Mouse (Mus musculus) left cerebral cortex, postnatal 25 days (tissue): ENCODE results near the gene Wdr11. TPM values are rescaled to one million over a fixed set of nuclear protein-coding genes. Genes with fewer than 3 reads are reported as not detected.

Experiments used
- DNase-seq, 2 experiments: peaks; one replicate each; pipeline ENCODE4 v3.0.0; 2022; ENCODE audit warnings: low spot score in 2 of 2, mixed read lengths in 1 of 2
- intact Hi-C: fragments of 180-260 bp; cut with DNase I; formaldehyde crosslinking; loops from one replicate; pipeline ENCODE4 v1.15.1; 2025
- total RNA-seq, 2 experiments: library from RNA; stranded (reverse); gene quantifications; 2 replicates each; pipeline ENCODE4 v1.2.3; 2021

Gene Wdr11
- 10 to 100 TPM; 41.1 to 41.9 TPM for total RNA-seq

DNA sequence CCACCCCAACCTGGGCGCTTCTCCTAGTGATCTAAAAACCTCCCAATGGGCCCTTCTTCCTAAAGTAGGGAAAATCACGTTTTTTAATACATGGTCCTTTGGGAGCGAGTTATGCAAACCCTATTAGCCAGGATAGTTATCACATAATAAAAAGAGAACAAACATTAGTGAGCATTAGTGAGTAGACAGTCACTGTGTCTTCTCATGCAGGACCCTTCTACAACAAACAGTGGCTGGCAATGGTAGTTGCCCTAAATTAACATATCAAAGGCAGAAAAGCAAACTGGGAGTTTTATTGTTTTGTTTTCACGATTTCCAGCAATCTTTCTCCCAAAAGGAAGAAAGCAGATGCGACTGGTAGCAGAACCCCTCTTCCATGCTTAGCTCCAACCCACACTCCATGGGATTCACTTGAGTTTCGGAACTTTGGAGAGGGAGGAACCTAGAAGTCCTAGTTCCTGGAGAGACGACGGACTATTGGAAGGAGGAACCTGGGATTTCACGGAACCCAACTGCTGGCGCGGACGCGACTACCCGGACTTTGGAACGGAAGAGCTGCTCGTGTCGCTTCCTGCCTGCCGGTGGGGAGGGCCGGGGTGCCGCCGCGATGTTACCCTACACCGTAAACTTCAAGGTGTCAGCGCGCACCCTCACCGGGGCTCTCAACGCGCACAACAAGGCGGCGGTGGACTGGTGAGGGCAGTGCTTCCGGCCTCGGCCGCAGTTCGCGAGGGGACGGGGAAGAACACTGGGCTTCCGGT is at the start of gene Wdr11:
Wdr11 (plus strand) TSS at position 493 of the 761 bp plus-strand sequence.
- peak; percentile 81 to 84 for DNase-seq
- intact Hi-C loops = loop anchor here (5.0 kb wide), 2 partner anchors 354 to 729 kb away; no protein-coding TSS in a partner anchor

- intact Hi-C loops = no loop called here
- no peak for DNase-seq
These were observed 24.1 kb upstream of the Wdr11 start for GRCm38 (mm10) chr7:129567541-129567940.

DNA sequence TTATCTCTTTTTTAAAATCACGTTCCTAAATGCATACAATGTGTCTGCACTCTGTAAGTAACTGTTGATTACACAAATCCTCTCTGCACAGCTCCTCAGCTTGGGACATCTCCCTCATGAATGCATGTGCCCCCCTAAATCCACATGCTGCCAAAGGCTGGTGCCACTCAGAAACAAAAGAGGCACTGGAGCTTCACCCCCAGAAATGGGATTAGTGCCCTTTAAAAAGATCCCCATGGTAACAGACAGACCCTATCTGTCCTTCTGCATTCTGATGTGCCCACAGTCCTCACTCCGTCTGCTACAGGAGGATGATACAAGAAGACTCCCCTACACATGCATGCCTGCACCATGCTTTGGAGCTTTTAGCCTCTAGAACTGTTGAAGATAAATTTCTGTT is 23.3 kb upstream of the Wdr11 start:
- no peak for DNase-seq
- intact Hi-C loops = no loop called here

GRCm38 (mm10) chr7:129574471-129574870 is 17.2 kb upstream of the Wdr11 start:
- no peak for DNase-seq
- intact Hi-C loops = no loop called here

DNA sequence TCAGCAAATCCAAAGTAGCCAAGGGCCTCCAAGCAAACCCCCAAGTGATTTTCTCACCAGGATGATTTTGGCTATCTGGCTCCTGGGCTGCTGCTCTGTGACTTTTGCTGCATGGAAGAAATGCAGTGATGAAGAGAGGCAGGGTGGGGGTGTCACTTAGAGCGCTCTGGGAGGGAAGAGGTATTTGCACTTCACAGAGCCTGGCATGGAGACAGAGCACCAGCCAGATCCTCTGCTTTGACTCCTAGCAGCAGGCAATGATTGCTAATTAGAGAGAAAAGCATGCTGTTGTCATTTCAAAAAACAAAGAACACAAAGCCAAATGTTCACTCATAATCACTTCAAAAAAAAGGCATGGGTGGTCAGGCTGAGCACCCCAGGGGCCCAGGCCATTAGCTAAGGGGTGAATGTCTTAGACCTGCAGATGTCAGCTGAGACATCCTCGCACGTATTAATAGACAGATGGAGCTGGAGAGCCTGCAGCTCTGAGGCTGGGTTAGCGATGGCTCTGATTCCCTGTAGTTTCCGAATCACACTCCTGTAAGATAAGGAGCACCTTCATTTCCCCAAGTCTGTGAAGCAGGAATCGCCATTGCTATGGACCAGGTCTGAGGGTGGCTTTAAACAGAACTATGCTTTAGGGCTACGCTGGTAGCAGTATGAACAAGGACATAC is 16.4 kb upstream of the Wdr11 start:
- DNase-seq = no peak
- intact Hi-C loops = no loop called here

- no peak for DNase-seq
- intact Hi-C loops = loop anchor here (5.0 kb wide), 2 partner anchors 355 to 730 kb away; no protein-coding TSS in a partner anchor
These were observed 576 bp downstream of the Wdr11 start for GRCm38 (mm10) chr7:129592132-129592745.

GRCm38 (mm10) chr7:129597186-129597585 is 5.5 kb downstream of the Wdr11 start:
- intact Hi-C loops = no loop called here

GRCm38 (mm10) chr7:129606291-129606690 is 14.6 kb downstream of the Wdr11 start:
- intact Hi-C loops = no loop called here
- DNase-seq = no peak

More at GRCm38 (mm10) chr7:129597186-129597585, 5.5 kb downstream of the Wdr11 start:
- no peak for DNase-seq

GRCm38 (mm10) chr7:129621141-129621540 is 29.5 kb downstream of the Wdr11 start:
- no peak for DNase-seq
- intact Hi-C loops = no loop called here

- intact Hi-C loops = no loop called here
- no peak for DNase-seq
These were observed 38.7 kb downstream of the Wdr11 start for GRCm38 (mm10) chr7:129630351-129630750.

DNA sequence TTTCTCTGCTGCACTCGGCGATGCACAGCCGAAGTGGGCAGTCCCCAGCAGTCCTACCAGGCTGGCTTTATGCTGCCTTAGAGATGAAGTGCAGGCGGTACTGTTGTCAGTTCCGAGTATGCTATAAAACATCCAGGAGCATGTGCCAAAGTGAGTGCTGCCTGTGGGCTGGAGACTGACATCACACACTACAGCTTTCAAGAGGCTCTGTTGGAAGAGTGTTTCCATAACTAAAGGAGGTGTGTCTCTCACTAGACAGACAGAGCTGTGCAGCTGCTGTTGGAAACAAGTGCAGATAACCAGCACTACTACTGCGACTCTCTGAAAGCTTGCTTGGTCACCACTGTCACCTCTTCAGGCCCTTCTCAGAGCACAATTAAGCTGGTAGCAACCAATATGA is 39.8 kb downstream of the Wdr11 start:
- DNase-seq = peak in 1 of 2 experiments; percentile 81
- intact Hi-C loops = no loop called here

- intact Hi-C loops = no loop called here
- DNase-seq = no peak
These were observed 44.4 kb downstream of the Wdr11 start for GRCm38 (mm10) chr7:129635898-129636640.

DNA sequence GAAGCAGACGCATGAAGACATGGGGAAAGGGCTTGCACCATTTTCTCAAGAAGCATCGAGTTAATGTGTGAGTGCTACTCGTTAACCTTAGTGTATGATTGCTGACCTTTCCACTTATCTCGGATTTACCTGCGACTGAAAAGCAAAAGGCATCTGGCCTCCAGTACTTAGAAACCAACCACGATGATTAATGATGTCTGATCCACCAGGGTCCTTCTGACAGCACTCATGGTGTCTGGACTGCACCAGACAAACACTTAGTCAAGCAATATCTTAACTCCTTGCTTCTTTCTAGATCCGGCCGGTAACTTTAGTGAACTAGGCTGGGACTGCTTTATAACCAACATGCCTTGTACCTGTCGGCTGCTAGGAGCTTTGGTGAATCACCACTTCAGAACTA is 45.3 kb downstream of the Wdr11 start:
- intact Hi-C loops = no loop called here
- DNase-seq = no peak

DNA sequence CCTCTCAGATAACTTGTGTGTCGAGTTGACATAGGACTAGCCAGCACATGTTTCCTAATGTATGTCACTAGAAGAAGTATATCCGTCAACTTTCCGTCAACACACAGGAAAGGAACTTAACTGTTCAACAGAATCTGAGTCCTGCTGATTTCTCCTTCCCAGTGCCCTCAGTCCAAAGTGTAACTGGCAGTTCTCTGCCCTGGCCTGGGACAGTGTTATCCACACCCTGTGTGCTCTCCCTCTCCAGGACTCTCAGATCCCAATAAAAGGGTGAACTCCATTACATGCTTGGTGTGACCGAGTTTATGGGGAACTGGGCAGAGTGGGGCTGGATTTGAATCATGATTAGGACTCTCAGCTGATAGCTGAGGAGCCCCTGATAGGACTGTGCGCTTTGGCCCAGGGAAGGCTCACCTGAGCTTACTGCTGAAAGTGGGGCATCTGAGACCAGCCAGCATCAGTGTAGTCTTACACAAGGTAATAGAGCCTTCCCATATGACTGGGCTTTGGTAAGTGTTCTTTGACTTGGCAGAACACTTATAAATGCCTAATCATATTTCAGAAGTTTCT is 46.3 kb downstream of the Wdr11 start:
- intact Hi-C loops = no loop called here
- DNase-seq = no peak

GRCm38 (mm10) chr7:129639006-129639405 is 47.3 kb downstream of the Wdr11 start:
- DNase-seq = no peak
- intact Hi-C loops = no loop called here

DNA sequence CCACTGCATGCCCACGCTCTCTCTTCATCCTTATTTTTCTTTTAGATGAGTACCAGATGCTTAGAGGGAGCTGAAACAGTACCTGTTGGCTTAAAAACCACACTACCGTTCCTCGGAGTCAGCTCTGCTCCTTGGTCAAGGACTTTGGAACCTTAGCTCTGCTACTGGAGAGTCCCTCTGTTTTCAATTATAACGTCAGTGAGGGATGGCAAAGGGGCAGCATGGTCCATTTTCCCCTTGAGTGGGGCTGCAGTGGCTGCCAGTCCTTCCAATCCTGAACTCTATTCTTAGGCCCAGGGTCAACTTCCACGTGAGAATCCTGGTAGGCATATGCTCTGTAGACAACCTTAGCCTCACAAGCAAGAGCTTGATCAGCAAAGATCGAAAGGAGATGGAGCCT is 48.2 kb downstream of the Wdr11 start:
- DNase-seq = no peak
- intact Hi-C loops = no loop called here

GRCm38 (mm10) chr7:129643290-129643689 is 51.6 kb downstream of the Wdr11 start:
- intact Hi-C loops = no loop called here

DNA sequence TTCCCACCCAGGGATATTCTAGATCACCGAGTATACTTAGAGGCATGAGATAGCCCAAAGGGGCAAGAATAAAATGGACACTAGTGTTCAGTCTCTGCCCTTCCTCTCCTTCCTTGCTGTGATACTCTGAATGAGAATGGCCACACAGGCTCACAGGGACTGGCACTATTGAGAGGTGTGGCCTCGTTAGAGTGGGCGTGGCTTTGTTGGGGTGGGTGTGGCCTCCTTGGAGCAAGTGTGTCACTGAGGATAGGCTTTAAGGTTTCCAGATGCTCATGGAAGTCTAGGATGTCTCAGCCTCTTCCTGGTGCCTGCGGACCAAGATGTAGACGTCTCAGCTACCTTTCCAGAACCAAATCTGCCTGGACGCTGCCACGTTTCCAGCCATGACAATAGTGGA is 56.1 kb downstream of the Wdr11 start:
- DNase-seq = no peak
- intact Hi-C loops = loop anchor here (2.0 to 5.0 kb wide), 2 partner anchors 829 to 885 kb away; no protein-coding TSS in a partner anchor

More at GRCm38 (mm10) chr7:129643290-129643689, 51.6 kb downstream of the Wdr11 start:
- DNase-seq = no peak

GRCm38 (mm10) chr7:129648938-129649337 is 57.3 kb downstream of the Wdr11 start:
- intact Hi-C loops = loop anchor here (2.0 to 5.0 kb wide), 2 partner anchors 828 to 883 kb away; no protein-coding TSS in a partner anchor
- DNase-seq = peak; percentile 85 to 94
